Mouse (Mus musculus) CD4-positive, CD25-positive, alpha-beta regulatory T cell, adult 2 months (primary cell): ENCODE results near the gene Atp6v1d.

ENCODE experiments used
- DNase-seq: peaks from one replicate; pipeline ENCODE4 v3.0.0-alpha.2; 2012; ENCODE audit warnings: low read depth, low spot score

Atp6v1d gene

DNA sequence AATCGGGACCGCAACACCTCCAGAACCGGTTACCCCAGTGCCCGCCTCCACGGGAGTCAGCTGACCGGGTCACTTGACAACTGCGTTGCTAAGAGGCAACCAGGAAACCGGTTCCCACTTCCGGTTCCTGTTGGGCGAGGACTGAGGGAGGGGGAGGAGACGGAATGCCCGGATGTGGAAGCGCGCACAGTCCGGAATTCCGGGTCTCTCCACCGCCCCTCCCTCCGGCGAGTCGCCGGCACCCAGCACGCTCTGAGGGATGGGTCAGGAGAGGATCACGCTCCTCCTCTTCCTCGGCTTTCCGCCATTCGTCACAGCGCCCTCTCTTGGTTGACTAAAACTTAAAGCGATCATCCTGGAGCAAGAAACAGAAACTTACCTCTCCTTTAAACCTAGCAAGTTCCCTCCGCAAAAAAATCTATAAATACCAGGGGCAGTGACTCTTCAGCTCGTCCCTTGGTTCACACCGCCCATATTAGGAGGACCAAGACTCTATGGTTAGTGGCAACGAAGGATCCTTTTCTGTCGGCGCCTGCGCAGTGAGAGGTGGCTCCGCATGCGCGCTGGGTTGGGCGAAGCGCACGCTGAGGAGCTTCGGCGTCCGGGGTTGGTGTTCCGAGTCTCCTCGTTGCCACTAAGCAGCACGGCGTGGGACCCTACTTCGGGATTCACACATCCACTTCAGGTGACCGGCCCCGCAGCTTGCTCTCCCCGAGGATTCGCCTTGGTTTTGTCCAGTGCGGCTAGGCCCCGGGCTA, at the start of gene Atp6v1d, which contains the start of gene Eif2s1:
TSS of gene Atp6v1d (minus strand) at position 143 of the 758 bp plus-strand sequence.
TSS of gene Eif2s1 (plus strand) at position 324 of the 758 bp plus-strand sequence.
- peak; percentile 99 for DNase-seq

DNA sequence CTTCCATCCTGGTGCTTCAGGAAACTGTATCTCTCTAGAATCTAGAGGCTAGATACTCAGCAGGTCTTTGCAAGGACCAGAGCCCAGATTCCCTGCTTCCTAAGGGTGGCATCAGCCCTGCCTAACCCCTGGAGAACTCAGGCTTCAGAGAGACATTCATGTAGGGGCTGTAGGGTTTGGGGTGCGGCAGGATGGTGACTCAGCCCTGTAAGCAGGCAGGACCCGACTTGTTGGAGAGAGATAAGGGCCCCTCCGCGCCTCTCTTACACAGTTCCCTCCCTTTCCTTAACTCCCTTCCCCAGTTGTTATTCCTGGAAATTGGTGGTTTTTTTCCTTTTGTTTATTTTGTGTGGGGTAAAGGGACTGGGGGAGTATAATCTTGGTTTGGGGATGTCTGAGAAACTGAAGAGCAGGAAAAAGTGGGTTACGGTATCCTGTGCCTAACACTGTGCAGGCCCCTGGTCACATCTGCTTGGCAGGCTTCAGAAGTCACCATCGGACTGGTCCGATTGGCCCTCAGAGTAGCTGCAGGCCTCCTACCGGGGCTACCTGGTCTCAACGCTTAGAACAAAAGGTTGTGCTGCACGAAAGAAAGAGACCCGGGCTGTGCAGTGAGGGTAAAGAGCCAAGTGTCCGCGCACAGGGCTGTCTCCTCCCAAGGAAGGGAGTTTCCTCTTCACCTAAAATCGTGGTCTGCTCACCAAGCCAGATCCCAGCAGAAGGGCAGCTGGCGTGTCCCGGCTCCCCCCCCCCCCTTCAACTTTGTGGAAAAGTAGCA, 49.4 kb upstream of the Atp6v1d start:
- DNase-seq, result peak; percentile 7

DNA sequence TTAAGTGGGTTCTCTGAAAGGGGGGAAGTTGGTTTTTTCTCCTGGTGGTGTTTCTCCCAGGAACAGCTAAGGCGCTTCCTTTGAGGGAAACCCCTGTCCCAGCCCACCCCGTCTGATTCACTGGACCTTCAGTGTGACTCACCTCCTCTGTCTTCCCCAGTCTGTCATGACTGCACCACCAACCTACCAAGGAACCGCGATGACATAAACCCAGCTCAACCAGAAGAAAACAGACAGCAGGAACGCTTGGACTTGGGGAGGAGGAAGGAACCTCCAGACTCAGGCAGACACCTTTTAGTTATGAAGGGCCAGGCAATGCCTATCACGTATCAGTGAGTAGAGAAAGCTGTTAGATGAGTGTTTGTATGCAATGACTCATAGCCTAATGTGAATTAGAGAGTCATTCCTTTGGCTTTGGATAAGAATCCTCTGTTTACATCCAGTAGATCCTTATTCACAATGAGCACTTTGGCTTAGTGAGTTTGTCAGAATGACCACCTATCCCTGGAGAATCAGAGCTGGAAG, 46.7 kb upstream of the Atp6v1d start:
- no peak for DNase-seq

DNA sequence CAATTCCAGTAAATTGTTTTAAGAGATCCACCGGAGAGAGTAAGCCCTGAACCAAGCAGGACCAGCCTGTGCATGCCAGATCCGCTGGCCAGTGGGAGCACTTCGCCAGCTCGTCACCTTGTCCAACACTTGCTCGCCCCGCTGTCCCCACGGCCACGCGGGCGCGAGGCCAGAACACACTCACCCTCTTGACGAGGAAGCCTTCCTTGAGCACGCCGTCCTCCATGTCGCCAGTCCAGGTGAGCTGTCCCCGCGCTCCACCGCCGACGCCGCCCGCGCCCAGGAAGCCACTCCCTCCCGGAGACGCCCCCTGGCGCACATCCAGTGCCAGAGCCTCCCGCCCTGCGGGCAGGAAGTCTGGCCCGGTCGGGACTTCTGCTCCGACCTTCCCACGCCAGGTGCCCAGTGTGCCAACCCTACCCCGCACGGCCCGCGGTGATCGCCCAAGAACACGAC, 45.3 kb upstream of the Atp6v1d start, which contains the start of gene Plek2:
TSS of gene Plek2 (minus strand) at position 258 of the 456 bp plus-strand sequence.
- peak; percentile 68 for DNase-seq

DNA sequence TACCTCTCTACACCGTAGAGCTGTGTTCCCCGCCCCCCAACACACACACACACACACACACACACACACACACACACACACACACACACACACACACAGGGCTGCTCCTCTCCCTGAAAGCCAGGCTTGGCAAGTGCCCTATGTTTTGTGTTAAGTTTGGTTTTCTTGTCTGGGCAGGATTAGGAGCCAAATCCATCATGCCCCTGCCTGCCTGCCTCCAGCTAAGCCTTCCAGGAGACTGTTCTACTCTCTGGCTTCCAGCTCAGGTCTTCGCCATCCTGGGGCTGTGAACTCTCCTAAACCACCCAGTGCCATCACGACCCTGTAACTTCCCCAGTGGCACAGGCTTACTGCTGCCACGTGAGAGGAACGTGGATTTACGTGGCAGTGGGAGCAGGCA, 43.1 kb upstream of the Atp6v1d start:
- DNase-seq, result no peak

DNA sequence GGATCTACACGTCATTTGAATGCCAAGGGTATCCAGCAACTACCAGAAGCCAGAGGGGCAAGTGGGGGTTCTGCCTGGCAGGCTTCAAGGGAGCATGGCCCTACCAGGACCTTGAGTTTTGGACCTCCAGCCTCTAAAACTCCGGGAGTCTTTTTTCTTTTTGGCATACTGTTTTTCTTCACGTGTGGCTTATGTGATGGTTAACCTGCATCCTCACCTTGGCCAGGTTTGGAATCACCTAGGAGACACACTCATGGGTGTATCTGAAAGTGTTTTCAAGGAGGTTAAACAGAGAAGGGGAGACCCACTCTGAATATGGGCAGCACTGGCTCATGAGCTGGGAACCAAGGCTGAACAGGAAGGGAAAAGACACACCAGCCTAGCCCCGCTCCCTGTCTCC, 41.9 kb upstream of the Atp6v1d start:
- no peak for DNase-seq

DNA sequence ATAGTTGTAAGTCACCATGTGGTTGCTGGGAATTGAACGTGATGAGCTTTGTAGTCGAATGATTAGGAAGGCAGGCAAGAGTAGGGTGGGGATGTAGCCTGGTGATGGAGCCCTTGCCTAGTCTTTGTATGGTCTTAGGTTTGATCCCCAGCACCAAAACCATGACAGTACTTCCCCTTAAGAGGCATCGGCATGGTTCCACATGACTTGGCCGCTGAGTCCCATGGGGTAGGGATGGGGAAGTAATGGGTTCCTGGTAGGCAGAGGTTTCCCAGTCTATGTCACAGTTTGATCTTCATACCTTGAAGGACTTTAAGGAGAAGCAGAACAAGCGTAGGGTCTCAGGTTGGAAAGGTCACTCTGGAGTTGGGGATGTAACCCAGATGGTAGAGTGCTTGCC, 40.0 kb upstream of the Atp6v1d start:
- no peak for DNase-seq

DNA sequence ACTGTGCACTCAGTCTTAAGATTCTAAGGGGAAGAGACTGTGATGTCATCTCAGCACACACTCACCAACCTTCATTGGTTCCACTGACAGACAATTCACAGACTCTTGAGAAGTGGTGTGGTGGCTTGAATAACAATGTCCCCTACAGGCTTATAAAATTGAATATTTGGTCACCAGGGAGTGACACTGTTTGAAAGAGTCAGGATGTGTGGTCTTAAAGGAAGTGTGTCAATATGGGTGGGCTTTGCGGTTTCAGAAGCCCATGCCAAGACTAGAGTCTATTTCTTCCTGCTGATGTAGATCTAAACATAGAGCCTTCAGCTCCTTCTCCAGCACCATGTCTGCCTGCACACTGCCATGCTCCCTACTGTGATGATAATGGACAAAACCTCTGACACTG, 36.4 kb upstream of the Atp6v1d start:
- DNase-seq, result no peak

DNA sequence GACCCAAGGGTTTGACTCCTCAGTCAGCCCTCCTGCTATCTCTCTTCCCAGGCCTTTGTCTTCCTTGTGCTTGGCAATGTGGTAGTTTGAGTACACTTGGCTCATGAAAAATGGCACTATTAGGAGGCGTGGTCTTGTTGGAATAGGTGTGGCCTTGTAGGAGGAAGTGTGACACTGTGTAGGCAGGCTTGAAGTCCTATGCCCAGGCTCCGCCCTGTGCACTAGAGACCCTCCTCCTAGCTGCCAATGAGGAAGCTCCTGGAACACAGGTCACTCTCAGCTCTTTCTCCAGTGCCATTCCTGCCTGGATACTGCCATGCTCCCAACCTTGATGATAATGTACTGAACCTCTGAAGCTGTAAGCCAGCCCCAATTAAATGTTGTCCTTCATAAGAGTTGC, 29.7 kb upstream of the Atp6v1d start:
- no peak for DNase-seq

DNA sequence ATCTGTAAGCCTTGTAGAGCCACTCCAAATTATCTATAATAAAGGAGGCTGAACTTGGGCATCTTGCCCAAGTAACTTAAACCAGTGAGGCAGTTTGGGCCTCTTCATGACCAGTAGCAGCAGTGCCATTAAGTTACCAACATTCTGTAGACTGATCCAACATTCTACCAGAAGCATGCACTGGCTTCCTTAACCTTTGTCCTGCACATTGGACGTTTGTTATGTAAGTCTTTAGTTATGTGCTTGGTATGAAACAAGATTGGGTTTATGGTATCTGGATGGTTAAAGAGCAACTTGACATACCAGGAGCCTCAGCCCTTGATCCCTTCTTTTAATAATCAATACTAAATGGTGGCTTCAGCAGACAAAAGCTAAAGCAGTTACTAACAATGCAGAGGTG, 28.6 kb upstream of the Atp6v1d start:
- DNase-seq, result no peak

DNA sequence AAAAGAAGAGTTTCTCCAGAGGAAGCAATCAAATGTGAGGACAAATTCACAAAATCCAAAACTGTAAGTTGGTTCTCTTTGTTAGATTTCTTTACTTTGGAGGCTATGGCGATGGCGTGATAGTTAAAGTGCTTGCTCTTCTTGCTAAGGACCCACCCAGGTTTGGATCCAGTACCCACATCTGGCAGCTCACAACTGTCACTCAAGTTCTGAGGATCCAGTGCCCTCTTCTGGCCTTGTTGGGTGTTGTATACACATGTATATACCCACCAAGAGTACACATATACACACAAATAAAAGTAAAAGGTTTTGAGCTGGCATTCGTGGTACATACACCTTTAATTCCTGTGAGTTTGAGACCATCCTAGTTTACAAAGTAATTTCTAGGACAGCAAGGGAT, 13.1 kb upstream of the Atp6v1d start:
- DNase-seq, result peak; percentile 11

DNA sequence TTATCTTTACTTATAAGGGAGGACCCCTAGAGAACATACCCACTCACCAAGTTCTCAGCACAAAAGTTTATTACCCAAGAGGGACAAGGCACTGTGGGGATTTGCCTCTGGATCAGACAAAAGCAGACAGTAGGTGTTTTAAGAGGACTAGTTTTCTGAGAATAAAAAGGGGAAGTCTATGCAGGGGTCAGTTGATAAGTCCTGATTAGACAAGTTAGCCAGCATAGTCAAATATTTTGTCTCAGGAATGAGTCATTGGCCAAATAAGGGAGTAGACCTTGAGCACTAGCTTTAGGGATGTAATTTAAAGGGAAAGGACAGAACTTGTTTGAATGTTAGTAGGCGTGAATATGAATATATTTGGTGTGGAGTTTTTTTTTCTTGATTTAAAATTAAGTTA, 6.7 kb upstream of the Atp6v1d start:
- no peak for DNase-seq

DNA sequence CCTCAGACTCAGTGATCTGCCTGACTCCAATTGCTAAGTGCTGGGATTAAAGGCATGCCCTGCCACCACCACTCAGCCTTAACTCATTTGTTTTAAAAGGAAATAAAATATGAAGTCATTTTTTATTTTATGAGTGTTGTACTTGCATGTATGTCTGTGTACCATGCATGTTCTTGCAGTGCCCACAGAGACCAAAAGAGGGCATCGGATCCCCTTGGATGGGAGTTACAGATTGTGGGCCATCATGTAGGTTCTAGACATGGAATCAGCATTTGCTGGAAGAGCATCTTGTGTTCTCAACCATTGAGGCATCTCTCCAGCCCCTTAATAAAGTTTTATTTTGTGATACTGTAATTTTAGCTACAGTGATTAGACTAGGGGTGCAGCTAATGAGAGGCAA, 4.0 kb upstream of the Atp6v1d start:
- peak; percentile 45 for DNase-seq

DNA sequence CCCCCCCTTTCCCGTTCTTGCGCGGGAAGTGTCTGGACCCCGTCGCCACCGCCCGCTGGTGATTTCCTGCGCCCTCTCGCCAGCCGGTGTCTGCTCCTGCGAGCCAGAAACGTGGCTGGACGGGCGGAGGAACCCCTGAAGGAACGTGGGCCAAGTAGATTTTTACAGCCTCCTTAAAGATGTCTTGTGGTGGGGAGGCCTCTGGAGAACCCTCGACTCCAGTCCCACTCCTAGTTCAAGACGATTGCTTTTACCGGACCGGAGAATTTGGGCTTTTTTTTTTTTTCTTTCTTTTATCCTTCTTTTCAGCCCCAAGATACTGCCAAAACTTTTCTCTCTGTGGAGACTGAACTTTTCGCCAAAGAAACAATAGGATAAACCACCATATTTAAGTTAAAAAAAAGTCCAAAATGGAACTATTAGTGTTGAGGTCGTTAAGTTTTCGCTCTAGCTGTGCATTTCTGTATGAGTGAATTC, 854 bp upstream of the Atp6v1d start:
- no peak for DNase-seq

DNA sequence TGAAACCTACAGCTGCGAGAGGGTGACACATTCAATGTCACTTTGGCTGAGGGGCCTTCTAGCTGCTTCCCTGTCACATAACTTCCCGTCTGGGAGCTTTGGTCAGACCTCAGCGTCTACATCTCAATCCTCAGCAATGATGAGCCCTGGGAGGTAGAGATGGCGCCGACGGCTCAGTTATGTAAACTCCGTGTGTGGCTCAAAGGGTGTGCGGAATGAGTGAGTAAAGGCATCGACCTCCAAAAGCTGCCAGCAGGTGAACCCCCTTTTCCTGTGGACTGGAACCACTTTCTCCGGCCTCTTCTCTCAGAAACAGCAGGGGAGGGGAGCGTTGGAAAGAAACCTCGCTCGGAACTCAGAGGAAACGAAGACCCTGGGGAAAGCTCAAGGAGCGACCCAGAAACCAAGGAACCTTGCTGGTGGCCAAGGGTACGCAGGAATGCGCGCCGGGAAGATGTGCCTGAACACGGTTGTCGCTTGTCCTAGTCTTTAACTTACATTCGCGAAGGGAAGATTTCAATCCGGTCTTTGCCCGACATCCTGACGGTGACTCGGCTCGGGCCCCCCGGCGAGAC, 430 bp downstream of the Atp6v1d start:
- peak; percentile 64 for DNase-seq

DNA sequence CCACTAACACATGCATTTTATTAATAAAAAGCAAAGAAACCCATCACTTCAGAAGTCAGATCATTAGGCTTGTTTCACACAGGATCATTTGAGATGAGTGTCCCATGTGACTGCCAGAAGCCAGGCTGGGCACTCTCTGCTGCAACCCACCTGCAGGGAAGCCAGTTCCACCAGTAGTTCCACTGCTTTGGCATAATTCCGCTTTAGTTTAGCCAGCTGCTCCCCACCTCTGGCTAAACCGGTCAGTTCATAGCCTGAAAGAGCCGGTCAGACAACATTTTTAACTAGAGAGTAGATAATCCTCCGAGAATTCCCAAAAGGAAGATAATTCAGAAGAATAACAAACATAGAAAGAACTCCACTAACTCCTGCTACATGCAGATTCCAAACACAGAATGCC, 13.2 kb downstream of the Atp6v1d start:
- DNase-seq, result no peak

DNA sequence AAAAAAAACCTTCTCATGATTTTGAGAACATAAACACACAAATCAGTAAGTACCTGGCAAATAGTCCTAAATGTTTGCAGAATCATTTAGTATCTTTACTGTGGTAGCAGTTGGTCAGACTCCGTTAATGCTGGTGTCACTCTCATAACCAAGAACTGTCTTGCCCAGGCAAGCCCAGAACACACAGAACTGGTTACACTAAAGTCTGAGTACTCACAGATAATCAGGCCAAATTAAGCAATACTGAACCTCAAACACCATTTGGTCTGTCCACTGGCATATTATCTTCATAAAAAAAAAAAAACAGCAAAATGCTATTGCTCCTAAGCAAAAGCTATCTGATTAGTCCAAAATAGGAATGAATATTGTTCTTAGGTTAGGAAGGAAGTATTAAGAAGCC, 19.0 kb downstream of the Atp6v1d start:
- DNase-seq, result no peak

DNA sequence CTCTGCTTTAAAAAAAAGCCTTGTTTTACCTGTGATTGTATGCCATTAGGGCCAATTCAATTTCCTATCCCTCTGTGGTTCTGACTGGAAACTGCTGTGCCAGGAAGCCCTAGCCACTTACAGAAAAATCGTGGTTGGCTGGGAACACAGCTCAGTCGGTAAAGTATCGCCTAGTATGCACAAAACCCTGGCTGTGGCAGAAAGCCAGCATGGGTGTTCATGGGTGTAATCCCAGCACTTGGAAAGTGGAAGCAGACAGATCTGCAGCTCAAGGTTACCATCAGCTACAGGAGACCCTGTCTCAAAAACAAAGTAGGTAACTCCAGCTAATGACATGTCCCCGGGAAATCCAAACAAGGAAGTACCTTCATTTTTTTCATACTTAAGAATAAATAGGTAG, 21.5 kb downstream of the Atp6v1d start:
- DNase-seq, result no peak

DNA sequence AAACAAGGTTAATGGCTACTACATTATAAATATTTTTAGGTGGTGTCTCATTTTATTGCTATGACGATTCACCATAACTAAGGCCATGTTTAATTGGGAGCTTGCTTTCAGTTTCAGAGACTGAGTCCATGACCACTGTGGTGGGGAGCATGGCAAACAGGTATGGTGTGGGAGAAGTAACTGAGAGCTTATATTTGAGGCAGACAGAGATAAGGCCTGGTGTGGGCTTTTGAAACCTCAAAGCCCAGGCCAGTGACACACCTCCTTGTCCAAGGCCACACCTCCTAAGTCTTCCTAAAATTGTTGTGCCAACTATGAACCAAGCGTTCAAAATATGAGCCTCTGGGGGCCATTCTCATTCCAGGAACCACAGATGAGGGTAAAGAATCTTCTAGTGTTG, 26.9 kb downstream of the Atp6v1d start:
- no peak for DNase-seq

DNA sequence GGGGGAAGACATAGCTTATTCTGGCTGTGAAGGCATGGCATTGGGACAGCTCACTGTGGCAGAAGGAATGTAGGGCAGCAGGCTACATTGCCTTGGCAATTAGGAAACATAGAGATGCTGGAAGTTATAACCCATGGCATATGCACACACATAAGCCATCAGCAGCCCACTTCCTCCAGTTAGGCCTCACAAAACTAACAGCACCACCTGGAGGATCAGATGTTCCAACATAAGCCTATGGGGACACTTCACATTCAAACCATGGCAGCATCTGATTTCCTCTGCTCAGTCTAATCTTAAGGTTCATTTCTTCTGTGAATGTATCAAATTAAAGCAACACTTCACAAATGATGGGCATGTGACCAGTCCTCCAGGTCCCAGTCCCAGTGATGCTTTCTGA, 47.0 kb downstream of the Atp6v1d start:
- DNase-seq, result peak; percentile 25

DNA sequence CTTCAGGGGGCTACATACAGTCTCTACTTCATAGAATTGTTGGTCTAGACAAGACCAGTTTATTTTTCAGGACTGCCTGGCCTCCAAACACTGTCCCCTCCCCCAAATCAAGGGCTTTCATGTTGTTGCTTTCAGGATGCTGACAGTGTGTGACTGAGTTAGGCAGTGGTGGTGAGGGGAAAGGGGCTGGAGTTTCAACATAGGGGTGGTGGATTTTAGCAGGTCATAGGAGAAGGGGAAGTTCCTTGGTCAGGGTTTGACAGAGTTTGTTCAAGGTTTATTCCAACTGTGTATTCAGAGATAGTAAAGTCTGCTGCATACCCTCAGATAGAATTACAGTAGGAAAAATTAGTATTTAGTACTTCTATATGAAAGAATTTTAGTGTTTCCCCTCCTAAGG, 59.6 kb downstream of the Atp6v1d start:
- DNase-seq, result no peak

DNA sequence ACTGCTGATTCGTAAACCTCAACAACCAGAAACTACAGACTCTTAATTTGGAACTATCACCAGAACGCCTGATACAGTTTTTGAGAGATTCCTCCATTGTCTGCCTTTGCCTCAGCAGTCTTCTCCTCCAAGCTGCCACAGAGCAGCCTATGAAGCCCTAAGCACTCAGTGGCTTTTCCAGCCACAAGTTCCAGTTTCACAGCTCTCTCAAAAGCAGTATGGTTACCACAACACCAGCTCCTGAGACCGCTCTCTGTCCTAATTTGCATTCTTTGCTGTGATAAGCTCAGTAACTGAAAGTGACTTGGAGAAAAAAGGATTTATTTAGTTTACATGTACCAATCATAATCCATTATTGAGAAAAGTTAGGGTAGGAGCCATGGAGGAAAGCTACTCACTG, 61.4 kb downstream of the Atp6v1d start:
- DNase-seq, result no peak
